Mouse (Mus musculus) liver, embryonic 11.5 days (tissue): ENCODE measurements at regions not wholly inside any gene's neighbourhood (a gene's known extent, or its start where the extent isn't known, plus 50 kb on each side); places are given as distances from the start of the nearest gene placed in this dataset.

ENCODE experiments used
- ATAC-seq: fragments of 200-750 bp; cut with Nextera tagmentation; replicated peaks from 2 replicates; pipeline ENCODE4 v1.8.0; 2017; ENCODE audit warnings: moderate number of reproducible peaks, mild to moderate bottlenecking, moderate TSS enrichment, moderate library complexity; ENCODE audit not compliant: low FRiP score
- DNase-seq: peaks from one replicate; pipeline ENCODE4 v3.0.0-alpha.2; 2017; ENCODE audit warnings: low spot score
- H3K27ac ChIP-seq: fragments of 300-500 bp; sonication (generic); 2 replicates; pipeline ENCODE4 v1.5.1; 2014; ENCODE audit warnings: mild to moderate bottlenecking, low read depth, low read length, control low read depth
- H3K27me3 ChIP-seq: fragments of 300-500 bp; sonication (generic); replicated peaks from 2 replicates; pipeline ENCODE4 v1.6.1; 2014; ENCODE audit warnings: low read length, mixed read lengths; ENCODE audit not compliant: control insufficient read depth, insufficient read depth
- H3K36me3 ChIP-seq: fragments of 300-500 bp; sonication (generic); 2 replicates; pipeline ENCODE4 v1.6.1; 2014; ENCODE audit warnings: mild to moderate bottlenecking, low read length, moderate library complexity, mixed read lengths; ENCODE audit not compliant: control insufficient read depth, insufficient read depth
- H3K4me1 ChIP-seq: fragments of 300-500 bp; sonication (generic); replicated peaks from 2 replicates; pipeline ENCODE4 v1.6.1; 2014; ENCODE audit warnings: low read length, mixed read lengths; ENCODE audit not compliant: control insufficient read depth, insufficient read depth
- H3K4me2 ChIP-seq: fragments of 300-500 bp; sonication (generic); 2 replicates; pipeline ENCODE4 v1.6.1; 2014; ENCODE audit warnings: mild to moderate bottlenecking, control low read depth, moderate library complexity
- H3K4me3 ChIP-seq: fragments of 300-500 bp; sonication (generic); 2 replicates; pipeline ENCODE4 v1.5.1; 2014; ENCODE audit warnings: low read depth, low read length, control low read depth
- H3K9ac ChIP-seq: fragments of 300-500 bp; sonication (generic); 2 replicates; pipeline ENCODE4 v1.6.1; 2014; ENCODE audit warnings: low read depth, low read length, control low read depth
- H3K9me3 ChIP-seq: fragments of 300-500 bp; sonication (generic); 2 replicates; pipeline ENCODE4 v1.6.1; 2016; ENCODE audit warnings: low read length, inconsistent platforms, mixed read lengths; ENCODE audit not compliant: control insufficient read depth
- WGBS: fragments of 180-500 bp; shearing (Covaris S2); extraction: QIAGEN DNeasy Blood & Tissue Kit; methylation state at CpG from one replicate; pipeline ENCODE4 v1.1.7; 2014; 5-methylcytosine and 5-hydroxymethylcytosine counted together

DNA sequence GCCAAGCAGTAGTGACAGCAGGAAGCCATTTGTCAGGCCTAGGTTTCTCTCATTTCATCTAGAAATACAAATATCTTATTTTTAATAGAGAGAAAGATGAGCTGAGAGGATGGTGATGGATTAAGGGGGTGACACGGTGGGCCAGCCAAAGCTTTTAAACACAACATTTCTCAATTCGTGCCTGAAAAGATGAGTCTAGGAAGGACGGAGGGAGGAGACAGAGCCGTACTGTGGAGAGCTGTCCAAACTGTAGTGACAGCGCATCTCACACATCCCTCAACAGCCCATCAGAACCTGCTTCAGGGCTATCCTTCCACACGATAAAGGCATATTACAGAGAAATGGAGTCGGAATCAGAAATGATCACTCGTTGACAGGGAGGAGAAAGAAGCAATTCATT, 848.0 kb downstream of the Slc4a3 start:
- Histone ChIP-seq H3K9me3 (no peaks in the 10 kb centered on the region), H3K9ac (no peak overlapping the region), H3K36me3 (no peaks in the 10 kb centered on the region), H3K27ac (no peak overlapping the region), H3K27me3 (no peaks in the 10 kb centered on the region), H3K4me1 (no peaks in the 10 kb centered on the region), H3K4me2 (no peak overlapping the region), H3K4me3 (no peak overlapping the region)
- WGBS = 79% methylated on average over 8 of the region's 8 CpGs
- DNase-seq (no peak), ATAC-seq (no peak)

DNA sequence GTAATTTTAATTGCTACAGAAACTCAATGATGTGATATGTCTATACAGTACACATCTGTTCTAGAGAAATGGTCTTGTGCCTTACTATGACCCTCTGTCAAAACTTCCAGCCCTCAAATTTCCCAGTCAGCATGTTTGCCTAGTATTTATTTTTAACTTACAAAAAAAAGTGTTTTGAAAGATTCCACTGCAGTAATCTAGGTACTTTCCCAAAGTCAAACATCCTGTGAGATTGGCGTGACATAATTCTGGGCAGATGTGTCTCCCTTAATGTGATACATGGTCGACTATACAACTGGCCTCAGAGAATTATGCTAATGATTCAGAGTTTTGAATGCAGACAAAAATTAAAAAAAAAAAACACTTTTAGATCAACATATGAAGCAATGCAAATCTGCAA, 856.8 kb downstream of the Slc4a3 start:
- no peaks in the 10 kb centered on the region for H3K36me3 ChIP-seq
- 64% methylated on average over 2 of the region's 2 CpGs for WGBS

GRCm38 (mm10) chr1:76404003-76404402, 857.9 kb downstream of the Slc4a3 start:
- Histone ChIP-seq H3K9me3 (no peaks in the 10 kb centered on the region), H3K27me3 (no peaks in the 10 kb centered on the region), H3K4me2 (no peak overlapping the region), H3K27ac (no peak overlapping the region), H3K4me1 (no peaks in the 10 kb centered on the region), H3K9ac (no peak overlapping the region), H3K36me3 (no peaks in the 10 kb centered on the region), H3K4me3 (no peak overlapping the region)
- DNase-seq (no peak), ATAC-seq (no peak)
- WGBS = 38% methylated on average over 4 of the region's 4 CpGs

More for the DNA sequence above, 856.8 kb downstream of the Slc4a3 start:
- Histone ChIP-seq H3K4me2 (no peak overlapping the region), H3K27me3 (no peaks in the 10 kb centered on the region), H3K9me3 (no peaks in the 10 kb centered on the region), H3K4me1 (no peaks in the 10 kb centered on the region), H3K27ac (no peak overlapping the region), H3K4me3 (no peak overlapping the region), H3K9ac (no peak overlapping the region)
- ATAC-seq (no peak), DNase-seq (no peak)

DNA sequence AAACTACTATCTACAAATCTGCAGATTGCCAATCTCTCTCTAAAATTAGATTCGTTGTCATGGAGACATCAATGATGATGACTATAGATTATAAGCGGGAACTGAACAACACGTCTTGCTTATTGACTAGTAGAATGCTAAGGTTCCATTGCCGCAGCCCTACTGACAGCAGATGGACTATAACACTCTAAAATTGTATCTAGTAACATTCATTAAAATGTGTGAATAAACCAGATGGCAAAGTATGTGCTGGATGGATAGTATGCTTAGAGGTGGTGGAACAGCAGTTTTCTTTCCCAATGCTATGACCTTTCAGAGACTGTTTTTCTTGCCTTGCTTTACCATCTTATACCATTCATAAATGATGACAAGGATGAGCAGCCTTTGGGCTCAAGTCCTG, 864.7 kb downstream of the Slc4a3 start:
- WGBS = 86% methylated on average over 4 of the region's 4 CpGs
- no peak for DNase-seq
- Histone ChIP-seq H3K4me3 (no peak overlapping the region), H3K9ac (no peak overlapping the region), H3K27ac (no peak overlapping the region), H3K4me1 (no peaks in the 10 kb centered on the region), H3K36me3 (no peaks in the 10 kb centered on the region), H3K27me3 (no peaks in the 10 kb centered on the region), H3K4me2 (no peak overlapping the region), H3K9me3 (no peaks in the 10 kb centered on the region)
- no peak for ATAC-seq

DNA sequence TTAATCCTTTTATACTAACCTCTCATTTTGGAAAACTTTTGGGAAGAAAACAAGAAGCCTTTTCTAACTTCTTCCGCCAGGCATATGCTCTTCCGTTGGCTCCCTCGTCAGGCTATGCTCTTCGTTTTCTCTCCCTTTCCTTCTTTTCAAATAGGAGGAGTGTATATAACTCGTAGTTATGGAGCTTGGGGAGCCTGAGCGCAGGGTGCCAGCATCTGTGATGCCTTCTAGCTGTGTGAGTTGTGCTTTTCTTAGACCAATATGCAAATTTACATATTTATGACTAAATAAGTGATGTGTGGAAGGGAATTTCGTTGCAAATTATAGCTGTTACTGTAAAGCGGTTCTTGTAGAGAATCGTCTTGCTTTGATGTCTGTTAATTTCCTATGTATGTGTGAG, 874.5 kb downstream of the Slc4a3 start:
- H3K4me3 ChIP-seq = no peak overlapping the region

GRCm38 (mm10) chr1:76427439-76427838, 881.4 kb downstream of the Slc4a3 start:
- H3K4me3 ChIP-seq = no peak overlapping the region
- WGBS = 74% methylated on average over 7 of the region's 7 CpGs
- no peaks in the 10 kb centered on the region for H3K9me3 ChIP-seq
- no peak overlapping the region for H3K9ac ChIP-seq
- H3K27ac ChIP-seq = no peak overlapping the region
- ATAC-seq (no peak), DNase-seq (no peak)
- H3K4me1 ChIP-seq = no peaks in the 10 kb centered on the region
- H3K4me2 ChIP-seq = no peak overlapping the region
- no peaks in the 10 kb centered on the region for H3K36me3 ChIP-seq
- H3K27me3 ChIP-seq = no peaks in the 10 kb centered on the region

More for the DNA sequence above, 874.5 kb downstream of the Slc4a3 start:
- Histone ChIP-seq H3K27ac (no peak overlapping the region), H3K4me2 (no peak overlapping the region), H3K9me3 (no peaks in the 10 kb centered on the region), H3K4me1 (no peaks in the 10 kb centered on the region), H3K27me3 (no peaks in the 10 kb centered on the region), H3K36me3 (no peaks in the 10 kb centered on the region), H3K9ac (no peak overlapping the region)
- no peak for ATAC-seq
- no peak for DNase-seq
- WGBS = 82% methylated on average over 9 of the region's 9 CpGs

DNA sequence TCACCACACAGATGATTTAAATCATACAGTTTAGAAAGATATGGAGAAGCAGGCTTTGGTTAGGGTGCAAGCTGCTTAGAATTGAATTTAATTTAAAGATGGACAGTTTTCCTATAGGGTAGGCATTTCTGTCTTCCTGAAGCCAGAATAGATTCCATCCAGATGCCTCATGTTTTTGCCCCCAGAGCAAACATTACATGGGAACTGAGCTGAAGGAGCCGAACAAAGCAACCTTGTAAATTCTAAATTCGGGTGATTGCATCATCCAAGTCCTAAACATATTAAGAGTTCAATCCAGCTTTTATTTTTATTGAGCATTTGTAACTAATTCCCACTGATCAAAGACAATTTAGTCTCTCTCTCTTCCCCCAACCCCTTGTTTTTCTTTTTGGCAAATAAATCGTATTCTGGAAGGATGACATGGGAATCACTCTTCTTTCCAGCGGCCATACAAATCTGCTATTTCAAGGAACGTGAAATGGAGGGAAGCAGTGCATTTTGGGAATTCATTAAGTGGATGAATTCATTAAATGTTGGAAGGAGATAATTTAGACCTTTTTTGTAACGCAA, 884.1 kb downstream of the Slc4a3 start:
- WGBS = 82% methylated on average over 6 of the region's 6 CpGs
- Histone ChIP-seq H3K36me3 (no peaks in the 10 kb centered on the region), H3K9ac (no peak overlapping the region), H3K9me3 (no peaks in the 10 kb centered on the region), H3K4me3 (no peak overlapping the region), H3K4me1 (no peaks in the 10 kb centered on the region), H3K4me2 (no peak overlapping the region), H3K27me3 (no peaks in the 10 kb centered on the region), H3K27ac (no peak overlapping the region)
- DNase-seq = no peak
- ATAC-seq = no peak

DNA sequence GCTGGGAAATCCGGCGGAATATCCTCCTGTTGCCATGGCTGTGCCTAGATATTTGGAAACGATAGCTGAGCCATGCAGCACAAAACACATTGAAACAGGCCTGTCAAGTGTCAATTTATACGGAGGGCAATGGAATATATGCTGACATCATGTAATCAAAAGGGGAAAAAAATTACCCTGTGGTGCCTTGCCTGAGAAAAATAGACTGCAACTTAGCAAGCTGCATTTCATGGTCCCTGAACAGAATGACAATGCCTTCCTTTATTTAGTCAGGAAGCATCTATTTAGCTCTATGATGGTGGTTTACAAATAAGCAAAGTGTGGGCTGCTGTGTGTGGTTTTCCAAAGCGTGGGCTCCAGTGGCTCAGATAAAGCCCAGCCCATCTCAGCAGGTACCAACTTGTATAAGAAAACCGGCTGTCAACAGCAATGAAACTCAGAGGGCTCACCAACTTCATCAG, 887.4 kb downstream of the Slc4a3 start:
- Histone ChIP-seq H3K4me1 (no peaks in the 10 kb centered on the region), H3K27me3 (no peaks in the 10 kb centered on the region), H3K9ac (no peak overlapping the region), H3K36me3 (no peaks in the 10 kb centered on the region), H3K27ac (no peak overlapping the region), H3K9me3 (no peaks in the 10 kb centered on the region), H3K4me3 (no peak overlapping the region), H3K4me2 (no peak overlapping the region)
- WGBS = 60% methylated on average over 6 of the region's 6 CpGs
- ATAC-seq = no peak
- DNase-seq = no peak

GRCm38 (mm10) chr1:76450539-76451214, 904.6 kb downstream of the Slc4a3 start:
- no peak for ATAC-seq
- H3K9ac ChIP-seq = no peak overlapping the region

More at GRCm38 (mm10) chr1:76450539-76451214, 904.6 kb downstream of the Slc4a3 start:
- Histone ChIP-seq H3K27me3 (no peaks in the 10 kb centered on the region), H3K9me3 (no peaks in the 10 kb centered on the region), H3K4me3 (no peak overlapping the region), H3K4me1 (no peaks in the 10 kb centered on the region), H3K36me3 (no peaks in the 10 kb centered on the region), H3K4me2 (no peak overlapping the region), H3K27ac (no peak overlapping the region)
- WGBS = 62% methylated on average over 10 of the region's 10 CpGs
- DNase-seq = no peak
